Mouse (Mus musculus) brown adipose tissue, adult 24 weeks (tissue): ENCODE results near the gene Osgep. TPM values are rescaled to one million over a fixed set of nuclear protein-coding genes. Genes with fewer than 3 reads are reported as not detected.
"Not testable (repeated sequence)": the region's sequence is repeated elsewhere in the genome, so short reads cannot be mapped to it uniquely, and the experiment has no call there.

Experiments used
- H3K27ac ChIP-seq: fragments of 200-500 bp; replicated peaks from 2 replicates; pipeline ENCODE4 v1.5.1; 2012; ENCODE audit warnings: low read depth, mild to moderate bottlenecking, low read length
- H3K4me1 ChIP-seq: fragments of 200-500 bp; 2 replicates; pipeline ENCODE4 v1.6.1; 2012; ENCODE audit warnings: low read length, mixed read lengths; ENCODE audit not compliant: control insufficient read depth, insufficient read depth, insufficient read length
- H3K4me3 ChIP-seq: fragments of 200-500 bp; 2 replicates; pipeline ENCODE4 v1.5.1; 2012; ENCODE audit warnings: low read depth, mild to moderate bottlenecking, low read length, moderate library complexity; ENCODE audit not compliant: insufficient read depth
- polyA plus RNA-seq: library from polyadenylated mRNA; stranded (reverse); fragments of >200 nt; gene quantifications from 2 replicates; pipeline ENCODE4 v1.2.4, GENCODE M21; 2012; ENCODE audit not compliant: missing spikeins, insufficient read depth, insufficient read length

Gene Osgep
- polyA plus RNA-seq, 1 experiment: 59.2 TPM

DNA sequence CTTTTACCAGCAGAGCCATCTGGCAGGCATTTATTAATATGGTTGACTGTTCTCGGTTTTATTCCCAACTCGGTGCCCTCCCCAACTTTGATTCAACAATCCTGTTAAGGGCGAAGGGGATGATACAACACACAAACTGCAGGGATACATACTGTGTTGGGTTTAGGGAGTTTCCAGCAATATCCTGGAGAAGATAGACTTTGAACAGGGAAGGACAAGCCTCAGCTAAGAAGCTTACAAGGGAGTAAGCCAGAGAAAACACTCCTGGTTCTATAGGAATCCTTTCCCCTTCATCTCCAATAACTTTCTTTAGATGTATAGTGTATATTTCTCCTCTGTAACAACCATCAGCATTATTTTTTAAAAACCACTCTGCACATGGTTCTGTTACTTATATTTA, 49.5 kb downstream of the Osgep start:
- H3K27ac ChIP-seq: no peak overlapping the region
- no peak overlapping the region for H3K4me3 ChIP-seq
- no peaks in the 10 kb centered on the region for H3K4me1 ChIP-seq

- H3K27ac ChIP-seq: no peak overlapping the region
Measured at GRCm38 (mm10) chr14:50871284-50871683, 53.4 kb downstream of the Osgep start.

GRCm38 (mm10) chr14:50870805-50871143, 53.9 kb downstream of the Osgep start:
- H3K4me3 ChIP-seq: peak overlapping the region; percentile 78
- peak overlapping the region; percentile 93 for H3K27ac ChIP-seq
- no peaks in the 10 kb centered on the region for H3K4me1 ChIP-seq

More at GRCm38 (mm10) chr14:50871284-50871683, 53.4 kb downstream of the Osgep start:
- H3K4me3 ChIP-seq: no peak overlapping the region
- no peaks in the 10 kb centered on the region for H3K4me1 ChIP-seq

- Histone ChIP-seq H3K27ac (peak within 1 kb of the TSS; percentile 93), H3K4me1 (no peaks in the 10 kb centered on the region), H3K4me3 (peak within 1 kb of the TSS; percentile 78)
Measured at GRCm38 (mm10) chr14:50869889-50870804, 54.5 kb downstream of the Osgep start, which contains the start of gene Tep1. Gene Tep1, minus strand, starts transcription at chr14:50870560.

GRCm38 (mm10) chr14:50868656-50869055, 56.0 kb downstream of the Osgep start:
- H3K4me1 ChIP-seq: no peaks in the 10 kb centered on the region
- no peak overlapping the region for H3K4me3 ChIP-seq
- H3K27ac ChIP-seq: no peak overlapping the region

DNA sequence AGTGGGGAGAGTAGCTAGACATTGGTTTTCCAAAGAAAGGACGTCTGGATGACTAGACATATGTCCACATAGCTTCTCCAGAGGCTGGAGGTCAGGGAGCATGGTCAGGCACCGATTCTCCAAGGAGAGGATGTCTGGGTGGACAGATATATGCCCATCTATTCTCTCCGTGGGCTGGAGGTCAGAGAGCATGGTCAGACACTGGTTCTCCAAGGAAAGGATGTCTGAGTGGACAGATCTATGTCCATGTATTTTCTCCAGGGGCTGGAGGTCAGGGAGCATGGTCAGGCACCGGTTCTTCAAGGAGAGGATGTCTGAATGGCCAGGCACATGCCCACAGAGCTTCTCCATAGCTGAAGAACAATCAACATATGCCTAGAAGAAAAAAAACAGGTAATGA, 56.5 kb downstream of the Osgep start:
- no peaks in the 10 kb centered on the region for H3K4me1 ChIP-seq
- no peak overlapping the region for H3K4me3 ChIP-seq
- H3K27ac ChIP-seq: no peak overlapping the region

- Histone ChIP-seq H3K4me3 (no peak overlapping the region), H3K4me1 (no peaks in the 10 kb centered on the region), H3K27ac (no peak overlapping the region)
Measured at GRCm38 (mm10) chr14:50866966-50867365, 57.7 kb downstream of the Osgep start.

DNA sequence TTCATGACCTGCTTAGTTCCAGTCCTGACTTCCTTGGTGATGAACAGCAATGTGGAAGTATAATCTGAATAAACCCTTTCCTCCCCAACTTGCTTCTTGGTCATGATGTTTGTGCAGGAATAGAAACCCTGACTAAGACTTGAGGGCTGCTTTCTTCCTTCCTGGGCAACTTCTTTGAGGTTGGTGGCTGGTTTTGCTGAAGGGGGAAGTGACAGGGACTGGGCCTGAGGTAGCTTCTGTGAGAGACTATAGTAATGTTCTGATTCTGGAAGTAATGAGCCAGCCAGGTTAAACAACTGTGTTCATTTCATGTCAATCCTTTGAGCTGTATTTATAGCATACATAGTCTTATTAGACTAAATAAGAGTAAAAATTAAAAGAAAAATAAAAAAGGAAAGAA, 59.7 kb downstream of the Osgep start:
- not testable (repeated sequence) for H3K4me3 ChIP-seq, H3K4me1 ChIP-seq, H3K27ac ChIP-seq

DNA sequence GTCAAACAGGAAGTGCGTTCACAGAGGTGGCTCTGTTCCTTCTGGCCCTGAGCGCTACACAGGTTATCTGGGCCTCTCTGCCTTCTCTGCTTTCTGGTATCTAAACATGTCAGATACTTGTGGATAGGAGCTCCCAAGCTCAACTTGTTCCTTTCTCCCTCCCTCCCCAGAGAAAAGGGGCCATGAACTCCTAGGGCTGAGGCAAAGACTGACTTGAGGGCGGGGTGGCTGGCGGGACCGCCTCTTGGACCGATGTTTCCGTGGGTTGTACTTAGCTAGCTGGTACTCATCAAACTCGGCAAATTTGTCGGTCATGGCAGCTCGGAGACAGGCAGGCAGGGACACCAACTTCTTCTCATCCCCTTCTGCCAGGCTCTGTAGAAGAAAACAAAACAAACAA, 62.1 kb downstream of the Osgep start:
- H3K4me1 ChIP-seq: no peaks in the 10 kb centered on the region
- no peak overlapping the region for H3K27ac ChIP-seq
- H3K4me3 ChIP-seq: no peak overlapping the region

Other genes starting within 250 kb of the Osgep start
- gene Olfr747, start 231.7 kb downstream of the Osgep start, polyA plus RNA-seq: not detected in 2 replicates
- gene Olfr748, start 217.5 kb downstream of the Osgep start, polyA plus RNA-seq: not detected in 2 replicates
- not detected in 2 replicates for gene Olfr749, start 179.8 kb downstream of the Osgep start, polyA plus RNA-seq
- 11.1 and 15.2 TPM in 2 replicates for gene Ttc5, start 139.4 kb downstream of the Osgep start, polyA plus RNA-seq
- gene Ccnb1ip1, start 117.2 kb downstream of the Osgep start, polyA plus RNA-seq: not detected in 2 replicates
- 12.6 and 13.2 TPM in 2 replicates for gene Parp2, start 117.1 kb downstream of the Osgep start, polyA plus RNA-seq
- 29.1 and 29.6 TPM in 2 replicates for gene Tep1, start 54.3 kb downstream of the Osgep start, polyA plus RNA-seq
- gene Klhl33, start 27.4 kb downstream of the Osgep start, polyA plus RNA-seq: 0.32 and 1.4 TPM in 2 replicates
- gene Apex1, start 75 bp upstream of the Osgep start, polyA plus RNA-seq: 31.0 and 35.3 TPM in 2 replicates
- gene Pip4p1, start 6.0 kb upstream of the Osgep start, polyA plus RNA-seq: 44.2 and 46.1 TPM in 2 replicates
- gene Pnp, start 6.2 kb upstream of the Osgep start, polyA plus RNA-seq: 84.3 and 92.4 TPM in 2 replicates
- 11.9 and 19.3 TPM in 2 replicates for gene Gm49342, start 19.6 kb upstream of the Osgep start, polyA plus RNA-seq
- gene Pnp2, start 31.1 kb upstream of the Osgep start, polyA plus RNA-seq: 3.5 and 5.1 TPM in 2 replicates
- 0.91 TPM in 1 of 2 replicates, not detected in the other for gene Rnase10, start 82.9 kb upstream of the Osgep start, polyA plus RNA-seq
- not detected in 2 replicates for gene Rnase9, start 117.0 kb upstream of the Osgep start, polyA plus RNA-seq
- gene Rnase11, start 125.3 kb upstream of the Osgep start, polyA plus RNA-seq: not detected in 2 replicates
- gene Rnase12, start 132.8 kb upstream of the Osgep start, polyA plus RNA-seq: not detected in 2 replicates
- not detected in 2 replicates for gene Olfr750, start 149.5 kb upstream of the Osgep start, polyA plus RNA-seq
- 69.1 and 78.8 TPM in 2 replicates for gene Rnase4, start 166.2 kb upstream of the Osgep start, polyA plus RNA-seq
- 2.1 and 8.7 TPM in 2 replicates for gene Ang, start 166.3 kb upstream of the Osgep start, polyA plus RNA-seq
- not detected in 2 replicates for gene Eddm3b, start 189.5 kb upstream of the Osgep start, polyA plus RNA-seq
- 1.3 TPM in 1 of 2 replicates, not detected in the other for gene Rnase6, start 199.0 kb upstream of the Osgep start, polyA plus RNA-seq
- gene Rnase1, start 221.9 kb upstream of the Osgep start, polyA plus RNA-seq: not detected in 2 replicates
- gene Rnase2b, start 237.4 kb upstream of the Osgep start, polyA plus RNA-seq: not detected in 2 replicates